Mouse (Mus musculus) lung, adult 10 weeks (tissue): Measurements from ENCODE around the gene Abca12. TPM values are rescaled to one million over a fixed set of nuclear protein-coding genes. Genes with fewer than 3 reads are reported as not detected.

ENCODE experiments used
- polyA plus RNA-seq: library from polyadenylated mRNA; stranded (reverse); fragments of 350-450 nt; fragmentation: Illumina TruSeq; extraction: RNeasy Lipid Tissue Mini Kit (QIAGEN cat#74804); gene quantifications from one replicate; pipeline ENCODE4 v1.2.3, GENCODE M21; 2014; ENCODE audit warnings: low read depth, low replicate concordance; ENCODE audit not compliant: insufficient read depth

Abca12 gene
- not detected for polyA plus RNA-seq

DNA sequence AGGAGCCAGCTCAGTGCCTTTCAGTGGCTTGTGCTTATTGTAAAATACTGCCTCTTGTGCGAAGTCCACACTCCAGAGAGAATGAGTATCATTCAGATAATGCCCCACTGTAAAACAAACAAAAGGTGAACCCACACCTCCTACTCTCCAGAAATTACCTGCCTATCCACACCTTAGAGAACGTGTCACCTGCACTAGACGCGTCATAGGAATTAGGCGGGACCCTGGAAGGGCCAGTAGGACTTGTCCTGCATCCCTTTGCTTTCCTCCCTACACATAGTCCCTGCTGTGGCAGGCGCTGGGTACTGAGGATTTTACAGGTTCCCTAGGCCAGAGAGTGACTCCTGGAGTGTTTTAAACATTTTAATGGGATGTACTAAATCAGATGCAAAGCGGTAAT, at the start of gene Abca12:
TSS of gene Abca12 (minus strand) at position 101 of the 400 bp plus-strand sequence.

Other genes starting within 250 kb of the Abca12 start
- gene Atic, start 142.2 kb upstream of the Abca12 start, polyA plus RNA-seq: 17.0 TPM
- 75.2 TPM for gene Fn1, start 238.3 kb upstream of the Abca12 start, polyA plus RNA-seq